Mouse (Mus musculus): ENCODE data around the gene Mrpl18. TPM values are rescaled to one million over a fixed set of nuclear protein-coding genes. Genes with fewer than 3 reads are reported as not detected.

Gene Mrpl18
- polyA plus RNA-seq, 1 experiment from 2014 or later = 188 TPM

GRCm38 (mm10) chr17:12925703-12926180 lies 9.6 kb upstream of the Mrpl18 start:
- H3K36me3 ChIP-seq (replicated peaks; ENCODE audit: control insufficient read depth, insufficient read depth, low read depth, low read length) = peaks cover 19% of the 10 kb centered on the region
- H3K4me2 ChIP-seq (ENCODE audit: low read depth, low read length) = no peak overlapping the region
- 89% methylated on average over 8 of the region's 8 CpGs for WGBS
- H3K4me1 ChIP-seq (ENCODE audit: control insufficient read depth, insufficient read depth, low read length) = no peaks in the 10 kb centered on the region
- H3K9me3 ChIP-seq (replicated peaks; ENCODE audit: control insufficient read depth, low read length) = no peaks in the 10 kb centered on the region
- ATAC-seq (replicated peaks; ENCODE audit: insufficient number of reproducible peaks, low FRiP score, low TSS enrichment, low read depth) = no peak
- DNase-seq (ENCODE audit: low spot score) = no peak
- no peak overlapping the region for H3K4me3 ChIP-seq (ENCODE audit: low read depth, low read length)
- H3K27ac ChIP-seq (replicated peaks; ENCODE audit: low read depth, low read length) = no peak overlapping the region
- H3K9ac ChIP-seq (replicated peaks; ENCODE audit: low read length) = no peak overlapping the region
- H3K27me3 ChIP-seq (ENCODE audit: control insufficient read depth, insufficient read depth, low read length) = no peaks in the 10 kb centered on the region

- no peak overlapping the region for H3K4me3 ChIP-seq (ENCODE audit: low read depth, low read length)
- DNase-seq (ENCODE audit: low spot score) = no peak
- no peak for ATAC-seq (replicated peaks; ENCODE audit: insufficient number of reproducible peaks, low FRiP score, low TSS enrichment, low read depth)
These were observed 8.9 kb upstream of the Mrpl18 start for GRCm38 (mm10) chr17:12925001-12925400.

GRCm38 (mm10) chr17:12921073-12921472 lies 4.9 kb upstream of the Mrpl18 start:
- Histone ChIP-seq H3K4me1 (ENCODE audit: control insufficient read depth, insufficient read depth, low read length) (no peaks in the 10 kb centered on the region), H3K36me3 (replicated peaks; ENCODE audit: control insufficient read depth, insufficient read depth, low read depth, low read length) (peaks cover 19% of the 10 kb centered on the region), H3K4me2 (ENCODE audit: low read depth, low read length) (no peak overlapping the region), H3K9me3 (replicated peaks; ENCODE audit: control insufficient read depth, low read length) (no peaks in the 10 kb centered on the region), H3K27ac (replicated peaks; ENCODE audit: low read depth, low read length) (no peak overlapping the region), H3K9ac (replicated peaks; ENCODE audit: low read length) (no peak overlapping the region), H3K4me3 (ENCODE audit: low read depth, low read length) (no peak overlapping the region), H3K27me3 (ENCODE audit: control insufficient read depth, insufficient read depth, low read length) (no peaks in the 10 kb centered on the region)
- DNase-seq (ENCODE audit: low spot score) (no peak), ATAC-seq (replicated peaks; ENCODE audit: insufficient number of reproducible peaks, low FRiP score, low TSS enrichment, low read depth) (no peak)
- 94% methylated on average over 1 of the region's 1 CpGs for WGBS

More at GRCm38 (mm10) chr17:12925001-12925400, 8.9 kb upstream of the Mrpl18 start:
- Histone ChIP-seq H3K27ac (replicated peaks; ENCODE audit: low read depth, low read length) (no peak overlapping the region), H3K27me3 (ENCODE audit: control insufficient read depth, insufficient read depth, low read length) (no peaks in the 10 kb centered on the region), H3K36me3 (replicated peaks; ENCODE audit: control insufficient read depth, insufficient read depth, low read depth, low read length) (peaks cover 19% of the 10 kb centered on the region), H3K4me2 (ENCODE audit: low read depth, low read length) (no peak overlapping the region), H3K9ac (replicated peaks; ENCODE audit: low read length) (no peak overlapping the region), H3K9me3 (replicated peaks; ENCODE audit: control insufficient read depth, low read length) (no peaks in the 10 kb centered on the region), H3K4me1 (ENCODE audit: control insufficient read depth, insufficient read depth, low read length) (no peaks in the 10 kb centered on the region)
- 91% methylated on average over 3 of the region's 3 CpGs for WGBS

GRCm38 (mm10) chr17:12916588-12917380 lies 639 bp upstream of the Mrpl18 start:
- no peaks in the 10 kb centered on the region for H3K9me3 ChIP-seq (replicated peaks; ENCODE audit: control insufficient read depth, low read length)
- ATAC-seq (replicated peaks; ENCODE audit: insufficient number of reproducible peaks, low FRiP score, low TSS enrichment, low read depth) = peak; percentile 57
- peak overlapping the region; percentile 47 for H3K4me2 ChIP-seq (ENCODE audit: low read depth, low read length)
- H3K9ac ChIP-seq (replicated peaks; ENCODE audit: low read length) = peak overlapping the region; percentile 95
- peaks cover 10% of the 10 kb centered on the region for H3K36me3 ChIP-seq (replicated peaks; ENCODE audit: control insufficient read depth, insufficient read depth, low read depth, low read length)
- under 1% methylated on average over 40 of the region's 40 CpGs for WGBS
- no peaks in the 10 kb centered on the region for H3K4me1 ChIP-seq (ENCODE audit: control insufficient read depth, insufficient read depth, low read length)
- no peaks in the 10 kb centered on the region for H3K27me3 ChIP-seq (ENCODE audit: control insufficient read depth, insufficient read depth, low read length)
- peak; percentile 40 for DNase-seq (ENCODE audit: low spot score)
- H3K4me3 ChIP-seq (ENCODE audit: low read depth, low read length) = peak overlapping the region; percentile 89
- H3K27ac ChIP-seq (replicated peaks; ENCODE audit: low read depth, low read length) = peak overlapping the region; percentile 79

GRCm38 (mm10) chr17:12915488-12915880 lies 661 bp downstream of the Mrpl18 start, which contains the start of gene Tcp1:
Gene Tcp1, plus strand, starts transcription at chr17:12915701.
- Histone ChIP-seq H3K27me3 (ENCODE audit: control insufficient read depth, insufficient read depth, low read length) (no peaks in the 10 kb centered on the region), H3K4me1 (ENCODE audit: control insufficient read depth, insufficient read depth, low read length) (no peaks in the 10 kb centered on the region), H3K9me3 (replicated peaks; ENCODE audit: control insufficient read depth, low read length) (no peaks in the 10 kb centered on the region), H3K27ac (replicated peaks; ENCODE audit: low read depth, low read length) (peak within 1 kb of the TSS; percentile 79), H3K36me3 (replicated peaks; ENCODE audit: control insufficient read depth, insufficient read depth, low read depth, low read length) (peaks cover 11% of the 10 kb centered on the region), H3K4me2 (ENCODE audit: low read depth, low read length) (peak within 1 kb of the TSS; percentile 56), H3K9ac (replicated peaks; ENCODE audit: low read length) (peak within 1 kb of the TSS; percentile 95), H3K4me3 (ENCODE audit: low read depth, low read length) (peak within 1 kb of the TSS; percentile 89)
- no peak for ATAC-seq (replicated peaks; ENCODE audit: insufficient number of reproducible peaks, low FRiP score, low TSS enrichment, low read depth)
- under 1% methylated on average over 18 of the region's 18 CpGs for WGBS
- no peak for DNase-seq (ENCODE audit: low spot score)

GRCm38 (mm10) chr17:12910391-12910790 lies 5.8 kb downstream of the Mrpl18 start:
- H3K9me3 ChIP-seq (replicated peaks; ENCODE audit: control insufficient read depth, low read length) = no peaks in the 10 kb centered on the region
- H3K27ac ChIP-seq (replicated peaks; ENCODE audit: low read depth, low read length) = no peak overlapping the region
- WGBS = 90% methylated on average over 8 of the region's 8 CpGs
- ATAC-seq (replicated peaks; ENCODE audit: insufficient number of reproducible peaks, low FRiP score, low TSS enrichment, low read depth) (no peak), DNase-seq (ENCODE audit: low spot score) (no peak)
- H3K4me3 ChIP-seq (ENCODE audit: low read depth, low read length) = no peak overlapping the region
- no peaks in the 10 kb centered on the region for H3K4me1 ChIP-seq (ENCODE audit: control insufficient read depth, insufficient read depth, low read length)
- no peak overlapping the region for H3K9ac ChIP-seq (replicated peaks; ENCODE audit: low read length)
- no peaks in the 10 kb centered on the region for H3K27me3 ChIP-seq (ENCODE audit: control insufficient read depth, insufficient read depth, low read length)
- H3K36me3 ChIP-seq (replicated peaks; ENCODE audit: control insufficient read depth, insufficient read depth, low read depth, low read length) = peaks cover 11% of the 10 kb centered on the region
- H3K4me2 ChIP-seq (ENCODE audit: low read depth, low read length) = no peak overlapping the region

- H3K27me3 ChIP-seq (ENCODE audit: control insufficient read depth, insufficient read depth, low read length) = no peaks in the 10 kb centered on the region
- no peak within 1 kb of the TSS for H3K4me2 ChIP-seq (ENCODE audit: low read depth, low read length)
- WGBS = 74% methylated on average over 35 of the region's 35 CpGs
- H3K4me3 ChIP-seq (ENCODE audit: low read depth, low read length) = no peak within 1 kb of the TSS
- H3K4me1 ChIP-seq (ENCODE audit: control insufficient read depth, insufficient read depth, low read length) = no peaks in the 10 kb centered on the region
- H3K27ac ChIP-seq (replicated peaks; ENCODE audit: low read depth, low read length) = no peak within 1 kb of the TSS
- DNase-seq (ENCODE audit: low spot score) (no peak), ATAC-seq (replicated peaks; ENCODE audit: insufficient number of reproducible peaks, low FRiP score, low TSS enrichment, low read depth) (no peak)
- no peak within 1 kb of the TSS for H3K9ac ChIP-seq (replicated peaks; ENCODE audit: low read length)
- H3K36me3 ChIP-seq (replicated peaks; ENCODE audit: control insufficient read depth, insufficient read depth, low read depth, low read length) = peaks cover 11% of the 10 kb centered on the region
- H3K9me3 ChIP-seq (replicated peaks; ENCODE audit: control insufficient read depth, low read length) = no peaks in the 10 kb centered on the region
These were observed 6.5 kb downstream of the Mrpl18 start, which contains the start of gene Pnldc1 for GRCm38 (mm10) chr17:12909361-12910280. Gene Pnldc1, minus strand, starts transcription at chr17:12910230.

Data from embryonic facial prominence, embryonic 11.5 days (tissue).